Mouse (Mus musculus): ENCODE data around the gene Zfp873.
"Not testable (repeated sequence)": the region's sequence is repeated elsewhere in the genome, so short reads cannot be mapped to it uniquely, and the experiment has no call there.

The Zfp873 gene

DNA sequence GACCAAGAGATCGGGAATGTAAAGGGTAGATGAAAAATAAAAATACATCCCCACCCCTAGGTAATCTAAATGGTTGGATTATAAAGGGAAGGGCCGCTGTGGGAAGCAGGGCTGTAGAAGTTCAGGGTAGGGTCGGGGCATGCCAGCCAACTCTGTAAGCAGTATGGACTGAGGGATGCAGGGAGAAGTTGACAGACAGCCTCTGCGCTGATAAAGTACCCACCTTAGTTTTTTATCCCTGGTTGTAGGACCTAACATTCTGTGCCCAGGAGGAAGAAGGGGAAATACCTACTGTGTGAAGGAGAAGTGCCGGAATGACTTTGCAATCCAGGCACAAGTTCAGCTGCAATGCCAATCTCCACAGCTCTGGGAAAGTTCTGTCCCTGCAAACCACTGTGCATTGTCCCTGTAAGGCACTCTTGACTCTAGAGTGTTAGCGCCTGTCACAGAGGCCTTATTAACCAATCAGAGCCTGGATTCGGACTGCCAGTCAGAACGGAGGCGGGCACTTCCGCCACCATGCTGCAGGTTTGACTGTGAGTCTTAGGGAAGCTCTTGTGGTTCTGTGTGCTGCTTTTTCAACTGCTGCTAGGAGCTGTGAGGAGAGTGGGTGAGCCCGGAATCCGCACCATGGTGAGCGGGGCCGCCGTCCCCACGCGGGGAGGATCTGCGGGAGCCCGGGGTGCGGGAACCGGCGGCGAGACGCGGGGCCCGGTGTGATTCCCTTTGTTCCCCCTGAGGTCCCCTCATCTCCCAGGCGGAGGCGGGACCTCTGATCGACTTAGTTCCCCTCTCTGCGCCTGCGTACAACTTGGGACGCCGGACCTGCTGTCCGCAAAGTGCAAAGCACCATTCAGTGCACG lies at the start of gene Zfp873:
TSS of gene Zfp873 (plus strand) at position 527 of the 863 bp plus-strand sequence.
- DNase-seq (ENCODE audit: low read depth): peak; percentile 82

GRCm38 (mm10) chr10:82003209-82003608 lies 44.7 kb upstream of the Zfp873 start:
- DNase-seq (ENCODE audit: low read depth): not testable (repeated sequence)

GRCm38 (mm10) chr10:82004822-82005221 lies 43.1 kb upstream of the Zfp873 start:
- peak; percentile 6 for DNase-seq (ENCODE audit: low read depth)

- DNase-seq (ENCODE audit: low read depth): no peak
Measured at GRCm38 (mm10) chr10:82042191-82042590, 5.7 kb upstream of the Zfp873 start.

- no peak for DNase-seq (ENCODE audit: low read depth)
Measured at GRCm38 (mm10) chr10:82046603-82047002, 1.3 kb upstream of the Zfp873 start.

DNA sequence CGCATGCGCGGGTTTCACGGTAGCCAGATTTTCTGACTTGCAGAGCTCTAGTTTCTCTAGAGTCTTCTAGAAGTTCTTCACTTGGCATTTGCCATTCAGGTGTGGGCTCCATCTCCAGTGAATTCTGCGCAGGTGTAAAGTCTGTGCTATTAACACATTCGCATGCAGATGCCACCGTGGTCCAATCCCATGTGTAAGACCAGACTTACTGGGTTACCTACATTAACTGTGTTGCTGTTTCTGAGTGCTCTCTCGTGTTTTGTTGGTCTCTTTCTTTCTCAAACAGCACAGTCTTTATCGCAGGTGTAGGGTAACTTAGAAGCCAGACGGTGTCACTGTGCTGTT lies 509 bp downstream of the Zfp873 start:
- DNase-seq (ENCODE audit: low read depth): not testable (repeated sequence)

GRCm38 (mm10) chr10:82082728-82083621 lies 35.1 kb downstream of the Zfp873 start, which contains the start of gene BC024063:
Gene BC024063 (plus strand): TSS chr10:82083353.
- peak; percentile 18 for DNase-seq (ENCODE audit: low read depth)

GRCm38 (mm10) chr10:82083622-82083971 lies 35.7 kb downstream of the Zfp873 start:
- not testable (repeated sequence) for DNase-seq (ENCODE audit: low read depth)
